Mouse (Mus musculus) CH12.LX (cell line): ENCODE results near the gene Lefty1.

Experiments
- CTCF ChIP-seq, 2 experiments: IDR thresholded peaks in 1 of 2; conservative IDR thresholded peaks in 1 of 2; 2 replicates each; pipeline ENCODE4 v1.5.1; 2011 to 2012; ENCODE audit warnings: low read depth in 2 of 2, low read length in 2 of 2, improper control_type of control experiment in 1 of 2, inconsistent platforms in 1 of 2, mild to moderate bottlenecking in 1 of 2, moderate library complexity in 1 of 2
- EP300 ChIP-seq: IDR thresholded peaks from 2 replicates; pipeline ENCODE4 v1.6.1; 2011; ENCODE audit warnings: low read length, improper control_type of control experiment
- MAFK ChIP-seq: IDR thresholded peaks from 2 replicates; pipeline ENCODE4 v1.6.1; 2011; ENCODE audit warnings: low read length, improper control_type of control experiment; ENCODE audit not compliant: insufficient replicate concordance
- MAZ ChIP-seq: IDR thresholded peaks from 2 replicates; pipeline ENCODE4 v1.6.1; 2012; ENCODE audit warnings: low read depth, mild to moderate bottlenecking, inconsistent platforms, low read length, improper control_type of control experiment, moderate library complexity
- MXI1 ChIP-seq: IDR thresholded peaks from 2 replicates; pipeline ENCODE4 v1.6.1; 2011; ENCODE audit warnings: mild to moderate bottlenecking, low read depth, low read length, improper control_type of control experiment
- POLR2A ChIP-seq: IDR thresholded peaks from 2 replicates; pipeline ENCODE4 v1.6.1; 2011; ENCODE audit warnings: low read depth, mild to moderate bottlenecking, improper control_type of control experiment, low read length
- UBTF ChIP-seq: IDR thresholded peaks from 2 replicates; pipeline ENCODE4 v1.6.1; 2012; ENCODE audit warnings: low read depth, mild to moderate bottlenecking, inconsistent platforms, low read length, improper control_type of control experiment, moderate library complexity
- ZC3H11A ChIP-seq: IDR thresholded peaks from 2 replicates; pipeline ENCODE4 v1.6.1; 2012; ENCODE audit warnings: low read depth, mild to moderate bottlenecking, inconsistent platforms, low read length, improper control_type of control experiment

- TF ChIP-seq ZC3H11A (no peak), CTCF (conservative IDR thresholded peaks at IDR 0.05 in 1 of 2, IDR thresholded peaks at IDR 0.05 in 1 of 2; ENCODE audit: low read depth in 2 of 2, low read length in 2 of 2) (no peak), MAZ (no peak), POLR2A (no peak), MAFK (no peak), UBTF (no peak), EP300 (no peak), MXI1 (no peak)
Observed at GRCm38 (mm10) chr1:180911653-180912287, 23.1 kb upstream of the Lefty1 start.
